Mouse (Mus musculus) kidney, embryonic 14.5 days (tissue): ENCODE data around the gene Nemp1. TPM values are rescaled to one million over a fixed set of nuclear protein-coding genes. Genes with fewer than 3 reads are reported as not detected.

Experiments
- polyA plus RNA-seq: library from polyadenylated mRNA; unstranded; fragments of >200 nt; fragmentation: Nextera tagmentation; extraction: Ambion mirVana; gene quantifications from 2 replicates; pipeline ENCODE4 v1.2.1, GENCODE M21; 2014

Gene Nemp1
- polyA plus RNA-seq, 1 experiment from 2014 or later, result 12.4 TPM

Other genes with a start within 250 kb of the Nemp1 start
- gene Stac3, start 165.2 kb upstream of the Nemp1 start, polyA plus RNA-seq, result 0.39 and 0.50 TPM in 2 replicates
- gene Ndufa4l2, start 151.9 kb upstream of the Nemp1 start, polyA plus RNA-seq, result 27.1 and 32.7 TPM in 2 replicates
- 68.9 and 99.8 TPM in 2 replicates for gene Shmt2, start 144.5 kb upstream of the Nemp1 start, polyA plus RNA-seq
- 0.49 and 1.2 TPM in 2 replicates for gene Nxph4, start 132.3 kb upstream of the Nemp1 start, polyA plus RNA-seq
- 44.2 and 54.9 TPM in 2 replicates for gene Lrp1, start 45.8 kb upstream of the Nemp1 start, polyA plus RNA-seq
- 14.0 and 18.9 TPM in 2 replicates for gene Stat6, start 23.9 kb upstream of the Nemp1 start, polyA plus RNA-seq
- gene Nab2, start 1.7 kb downstream of the Nemp1 start, polyA plus RNA-seq, result 19.0 and 19.8 TPM in 2 replicates
- gene Myo1a, start 38.3 kb downstream of the Nemp1 start, polyA plus RNA-seq, result 0.20 and 0.45 TPM in 2 replicates
- 1.6 and 2.8 TPM in 2 replicates for gene Tac2, start 57.6 kb downstream of the Nemp1 start, polyA plus RNA-seq
- gene Zbtb39, start 72.6 kb downstream of the Nemp1 start, polyA plus RNA-seq, result 6.9 and 7.6 TPM in 2 replicates
- 2.0 and 3.7 TPM in 2 replicates for gene Gpr182, start 84.8 kb downstream of the Nemp1 start, polyA plus RNA-seq
- gene Rdh1, start 92.8 kb downstream of the Nemp1 start, polyA plus RNA-seq, result 0.05 and 0.07 TPM in 2 replicates
- 0.26 TPM in 1 of 2 replicates, not detected in the other for gene Rdh16f1, start 92.9 kb downstream of the Nemp1 start, polyA plus RNA-seq
- 0.32 TPM in 1 of 2 replicates, not detected in the other for gene Rdh9, start 109.5 kb downstream of the Nemp1 start, polyA plus RNA-seq
- gene Rdh16, start 134.3 kb downstream of the Nemp1 start, polyA plus RNA-seq, result 0.07 and 0.14 TPM in 2 replicates
- not detected in 2 replicates for gene Rdh19, start 183.0 kb downstream of the Nemp1 start, polyA plus RNA-seq
- gene Rdh16f2, start 199.6 kb downstream of the Nemp1 start, polyA plus RNA-seq, result not detected in 2 replicates
- gene Rdh7, start 221.9 kb downstream of the Nemp1 start, polyA plus RNA-seq, result not detected in 2 replicates
- gene Sdr9c7, start 231.6 kb downstream of the Nemp1 start, polyA plus RNA-seq, result not detected in 2 replicates